Mouse (Mus musculus): Measurements from ENCODE around the gene Plcb1.
"Not testable (repeated sequence)": the region's sequence is repeated elsewhere in the genome, so short reads cannot be mapped to it uniquely, and the experiment has no call there.

Gene Plcb1

GRCm38 (mm10) chr2:134968380-134968779 lies 182.5 kb downstream of the Plcb1 start:
- DNase-seq (ENCODE audit: low spot score in 2 of 2), result no peak

- DNase-seq (ENCODE audit: low spot score in 2 of 2), result no peak
Observed at GRCm38 (mm10) chr2:134972376-134972775, 186.5 kb downstream of the Plcb1 start.

GRCm38 (mm10) chr2:134974711-134975110 lies 188.8 kb downstream of the Plcb1 start:
- no peak for DNase-seq (ENCODE audit: low spot score in 2 of 2)

- no peak for DNase-seq (ENCODE audit: low spot score in 2 of 2)
Observed at GRCm38 (mm10) chr2:134976796-134977330, 191.0 kb downstream of the Plcb1 start.

GRCm38 (mm10) chr2:134977641-134978040 lies 191.8 kb downstream of the Plcb1 start:
- no peak for DNase-seq (ENCODE audit: low spot score in 2 of 2)

GRCm38 (mm10) chr2:134981394-134981793 lies 195.5 kb downstream of the Plcb1 start:
- DNase-seq (ENCODE audit: low spot score in 2 of 2), result no peak

GRCm38 (mm10) chr2:134984884-134985283 lies 199.0 kb downstream of the Plcb1 start:
- no peak for DNase-seq (ENCODE audit: low spot score in 2 of 2)

- no peak for DNase-seq (ENCODE audit: low spot score in 2 of 2)
Observed at GRCm38 (mm10) chr2:134987978-134988377, 202.1 kb downstream of the Plcb1 start.

- DNase-seq (ENCODE audit: low spot score in 2 of 2), result no peak
Observed at GRCm38 (mm10) chr2:134989650-134990292, 203.9 kb downstream of the Plcb1 start.

GRCm38 (mm10) chr2:135007134-135007533 lies 221.3 kb downstream of the Plcb1 start:
- peak in 1 of 2 experiments; percentile 5 for DNase-seq (ENCODE audit: low spot score in 2 of 2)

- not testable (repeated sequence) for DNase-seq (ENCODE audit: low spot score in 2 of 2)
Observed at GRCm38 (mm10) chr2:135007885-135008284, 222.0 kb downstream of the Plcb1 start.

GRCm38 (mm10) chr2:135010371-135010770 lies 224.5 kb downstream of the Plcb1 start:
- DNase-seq (ENCODE audit: low spot score in 2 of 2), result no peak

GRCm38 (mm10) chr2:135015501-135015900 lies 229.6 kb downstream of the Plcb1 start:
- DNase-seq (ENCODE audit: low spot score in 2 of 2), result no peak

GRCm38 (mm10) chr2:135018275-135018674 lies 232.4 kb downstream of the Plcb1 start:
- DNase-seq (ENCODE audit: low spot score in 2 of 2), result no peak

- no peak for DNase-seq (ENCODE audit: low spot score in 2 of 2)
Observed at GRCm38 (mm10) chr2:135018708-135019107, 232.8 kb downstream of the Plcb1 start.

- DNase-seq (ENCODE audit: low spot score in 2 of 2), result no peak
Observed at GRCm38 (mm10) chr2:135019588-135019987, 233.7 kb downstream of the Plcb1 start.

- no peak for DNase-seq (ENCODE audit: low spot score in 2 of 2)
Observed at GRCm38 (mm10) chr2:135029288-135029687, 243.4 kb downstream of the Plcb1 start.

GRCm38 (mm10) chr2:135029700-135030099 lies 243.8 kb downstream of the Plcb1 start:
- no peak for DNase-seq (ENCODE audit: low spot score in 2 of 2)

GRCm38 (mm10) chr2:135035640-135036260 lies 249.9 kb downstream of the Plcb1 start:
- DNase-seq (ENCODE audit: low spot score in 2 of 2), result no peak

GRCm38 (mm10) chr2:135048791-135049190 lies 262.9 kb downstream of the Plcb1 start:
- DNase-seq (ENCODE audit: low spot score in 2 of 2), result no peak

GRCm38 (mm10) chr2:135049283-135049682 lies 263.4 kb downstream of the Plcb1 start:
- DNase-seq (ENCODE audit: low spot score in 2 of 2), result no peak

GRCm38 (mm10) chr2:135051540-135052288 lies 265.8 kb downstream of the Plcb1 start:
- no peak for DNase-seq (ENCODE audit: low spot score in 2 of 2)

Data from urinary bladder, adult 18-20 months (tissue).